Mouse (Mus musculus) limb, embryonic 15.5 days (tissue): Measurements from ENCODE around the gene Ttll5. TPM values are rescaled to one million over a fixed set of nuclear protein-coding genes. Genes with fewer than 3 reads are reported as not detected.

ENCODE experiments used
- ATAC-seq: fragments of 200-750 bp; cut with Nextera tagmentation; 2 replicates; pipeline ENCODE4 v1.8.0; 2017; ENCODE audit warnings: low read depth, moderate TSS enrichment; ENCODE audit not compliant: insufficient number of reproducible peaks, low FRiP score, low TSS enrichment
- H3K27ac ChIP-seq: fragments of 300-500 bp; sonication (generic); 2 replicates; pipeline ENCODE4 v1.5.1; 2015; ENCODE audit warnings: moderate library complexity, mild to moderate bottlenecking, inconsistent platforms
- H3K27me3 ChIP-seq: fragments of 300-500 bp; sonication (generic); 2 replicates; pipeline ENCODE4 v1.6.1; 2015; ENCODE audit warnings: inconsistent platforms
- H3K36me3 ChIP-seq: fragments of 300-500 bp; sonication (generic); 2 replicates; pipeline ENCODE4 v1.6.1; 2015; ENCODE audit warnings: inconsistent platforms
- H3K4me1 ChIP-seq: fragments of 300-500 bp; sonication (generic); 2 replicates; pipeline ENCODE4 v1.6.1; 2015; ENCODE audit warnings: inconsistent platforms
- H3K4me2 ChIP-seq: fragments of 300-500 bp; sonication (generic); 2 replicates; pipeline ENCODE4 v1.6.1; 2015; ENCODE audit warnings: mild to moderate bottlenecking, inconsistent platforms
- H3K4me3 ChIP-seq: fragments of 300-500 bp; sonication (generic); 2 replicates; pipeline ENCODE4 v1.5.1; 2015; ENCODE audit warnings: mild to moderate bottlenecking, inconsistent platforms
- H3K9ac ChIP-seq: fragments of 300-500 bp; sonication (generic); 2 replicates; pipeline ENCODE4 v1.6.1; 2015; ENCODE audit warnings: inconsistent platforms
- H3K9me3 ChIP-seq: fragments of 300-500 bp; sonication (generic); 2 replicates; pipeline ENCODE4 v1.6.1; 2016; ENCODE audit warnings: inconsistent platforms
- WGBS: fragments of 180-500 bp; shearing (Covaris S2); methylation state at CpG from one replicate; pipeline ENCODE4 v1.1.7; 2015; 5-methylcytosine and 5-hydroxymethylcytosine counted together
- polyA plus RNA-seq: library from polyadenylated mRNA; unstranded; fragments of >200 nt; fragmentation: Nextera tagmentation; extraction: Ambion mirVana; gene quantifications from 2 replicates; pipeline ENCODE4 v1.2.1, GENCODE M21; 2015

Ttll5 gene
- polyA plus RNA-seq, 1 experiment from 2014 or later: 13.0 TPM

DNA sequence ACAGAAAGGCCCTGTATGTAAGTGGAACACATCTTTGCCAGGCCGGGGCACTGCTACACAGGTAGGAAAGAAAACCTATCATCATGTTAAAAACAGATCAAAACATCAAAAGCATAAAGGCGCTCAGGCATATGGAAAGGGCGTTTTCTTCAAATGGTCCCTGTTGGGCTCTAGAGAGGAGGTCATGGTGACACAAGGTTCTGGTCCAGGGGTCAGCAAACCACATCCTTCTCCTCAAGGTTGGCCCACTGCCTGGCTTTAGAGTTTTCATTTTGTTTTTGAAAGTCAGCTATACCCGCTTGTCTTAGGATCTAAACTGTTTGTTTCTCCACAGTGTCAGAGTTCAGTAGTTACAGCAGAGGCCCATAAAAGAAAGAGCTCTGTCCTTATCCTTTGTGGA, 285.1 kb downstream of the Ttll5 start:
- H3K9me3 ChIP-seq: no peaks in the 10 kb centered on the region
- H3K27me3 ChIP-seq: no peaks in the 10 kb centered on the region
- H3K9ac ChIP-seq: no peak overlapping the region
- H3K4me1 ChIP-seq: peaks cover 3% of the 10 kb centered on the region
- no peak overlapping the region for H3K27ac ChIP-seq
- 78% methylated on average over 4 of the region's 4 CpGs for WGBS
- ATAC-seq: no peak
- no peak overlapping the region for H3K4me3 ChIP-seq
- H3K4me2 ChIP-seq: no peak overlapping the region
- 0 out of 2 replicates have a peak, but pooled peaks cover 17% of the 10 kb centered on the region for H3K36me3 ChIP-seq

DNA sequence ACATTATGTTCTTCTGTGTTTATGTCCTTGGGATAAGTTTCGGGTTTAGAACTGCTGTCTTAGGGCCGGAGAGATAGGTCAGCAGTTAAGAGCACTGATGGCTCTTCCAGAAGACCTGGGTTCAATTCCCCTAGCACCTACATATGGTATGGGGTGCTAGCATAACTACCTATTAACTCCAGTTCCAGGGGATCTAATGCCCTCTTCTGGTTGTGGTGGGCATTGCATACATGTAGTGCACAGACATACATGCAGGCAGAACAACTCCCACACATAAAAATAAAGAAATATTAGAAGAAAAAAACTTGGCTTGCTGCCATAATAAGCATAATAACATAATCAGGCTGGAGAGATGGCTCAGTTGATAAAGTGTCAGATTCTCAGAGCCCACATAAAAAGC, 286.2 kb downstream of the Ttll5 start:
- H3K27ac ChIP-seq: no peak overlapping the region
- H3K4me1 ChIP-seq: no peaks in the 10 kb centered on the region
- H3K4me2 ChIP-seq: no peak overlapping the region
- 0 out of 2 replicates have a peak, but pooled peaks cover 17% of the 10 kb centered on the region for H3K36me3 ChIP-seq
- ATAC-seq: no peak
- H3K27me3 ChIP-seq: no peaks in the 10 kb centered on the region
- H3K4me3 ChIP-seq: no peak overlapping the region
- H3K9ac ChIP-seq: no peak overlapping the region
- WGBS: 98% methylated on average over 2 of the region's 2 CpGs
- H3K9me3 ChIP-seq: no peaks in the 10 kb centered on the region

Other genes with a start within 250 kb of the Ttll5 start
- gene Jdp2, start 225.6 kb upstream of the Ttll5 start, polyA plus RNA-seq: 0.99 and 1.5 TPM in 2 replicates
- gene Batf, start 138.0 kb upstream of the Ttll5 start, polyA plus RNA-seq: 4.1 and 5.9 TPM in 2 replicates
- gene Flvcr2, start 78.1 kb upstream of the Ttll5 start, polyA plus RNA-seq: 3.2 and 3.8 TPM in 2 replicates
- 125 and 127 TPM in 2 replicates for gene Erg28, start 109 bp upstream of the Ttll5 start, polyA plus RNA-seq